Mouse (Mus musculus) cerebellum, adult 9-10 months (tissue): ENCODE measurements around the gene C730034F03Rik.

Experiments
- DNase-seq: peaks from one replicate; pipeline ENCODE4 v3.0.0; 2022

C730034F03Rik gene

DNA sequence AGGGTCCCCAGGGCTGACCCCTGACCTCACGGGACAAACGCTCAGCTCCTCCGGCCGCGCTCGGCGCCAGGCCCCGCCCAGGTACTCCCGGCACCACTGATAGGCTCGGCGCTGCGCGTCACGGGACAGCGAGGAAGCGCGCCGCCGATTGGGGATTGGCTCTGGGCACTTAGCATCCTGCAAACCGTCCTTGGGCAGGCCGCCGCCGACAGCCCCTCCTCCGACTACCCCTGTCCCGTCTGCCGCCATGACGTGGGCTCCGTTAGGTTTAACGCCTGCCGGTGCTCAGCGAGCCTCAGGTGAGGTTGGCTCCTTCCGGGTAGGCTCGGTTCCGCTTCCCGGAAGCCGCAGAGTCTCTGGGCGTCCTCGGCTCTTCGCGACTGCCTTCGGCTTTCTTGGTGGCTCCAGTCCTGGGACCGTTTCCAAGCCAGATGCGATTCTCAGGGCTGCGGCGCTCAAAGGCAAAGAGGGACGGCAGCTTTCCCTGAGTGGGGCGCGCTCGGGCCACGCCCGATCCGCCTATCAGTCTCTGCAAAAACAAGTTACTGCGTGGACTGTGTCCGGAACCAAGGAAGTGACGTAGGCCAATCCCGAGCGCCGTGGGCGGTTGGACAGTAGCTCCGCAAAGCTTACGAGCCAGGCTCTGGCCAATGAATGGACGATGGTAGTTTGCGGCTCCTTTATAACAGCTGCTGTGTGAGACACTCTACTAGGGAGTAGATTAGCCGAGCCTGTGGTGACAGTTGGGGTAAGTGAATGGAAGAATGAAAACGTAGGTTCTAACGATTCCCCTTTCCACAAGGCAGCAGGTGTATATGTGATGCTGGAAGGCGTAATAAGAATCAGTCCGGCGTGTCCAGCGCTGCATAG lies at the start of gene C730034F03Rik, which contains the start of the genes Gm44502 and Chkb:
TSS of gene C730034F03Rik (plus strand) at position 238 of the 870 bp plus-strand sequence.
TSS of gene Gm44502 (minus strand) at position 345 of the 870 bp plus-strand sequence.
TSS of gene Chkb (minus strand) at position 557 of the 870 bp plus-strand sequence.
- DNase-seq: peak; percentile 94

DNA sequence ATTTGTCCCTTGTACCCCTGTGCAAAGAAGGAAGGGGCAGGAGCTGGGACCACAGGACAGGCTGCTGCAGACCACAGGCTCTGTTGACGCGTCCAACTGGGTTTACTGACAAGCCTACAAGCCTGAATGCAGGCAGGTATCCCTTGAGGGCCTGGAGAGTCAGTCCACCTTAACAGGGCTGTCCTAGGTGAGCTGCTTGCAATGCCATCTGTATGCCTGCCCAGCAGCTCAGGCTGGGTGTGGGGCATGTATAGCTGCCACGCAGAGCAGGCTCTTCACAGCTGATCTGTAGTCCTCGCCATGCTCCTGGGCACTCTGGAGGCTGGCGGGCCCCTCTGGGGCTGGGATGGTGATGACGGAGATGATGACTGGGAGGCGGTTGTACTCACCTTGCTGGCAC lies 44.8 kb upstream of the C730034F03Rik start, which contains the start of gene Klhdc7b:
TSS of gene Klhdc7b (plus strand) at position 301 of the 400 bp plus-strand sequence.
- DNase-seq: peak; percentile 15

DNA sequence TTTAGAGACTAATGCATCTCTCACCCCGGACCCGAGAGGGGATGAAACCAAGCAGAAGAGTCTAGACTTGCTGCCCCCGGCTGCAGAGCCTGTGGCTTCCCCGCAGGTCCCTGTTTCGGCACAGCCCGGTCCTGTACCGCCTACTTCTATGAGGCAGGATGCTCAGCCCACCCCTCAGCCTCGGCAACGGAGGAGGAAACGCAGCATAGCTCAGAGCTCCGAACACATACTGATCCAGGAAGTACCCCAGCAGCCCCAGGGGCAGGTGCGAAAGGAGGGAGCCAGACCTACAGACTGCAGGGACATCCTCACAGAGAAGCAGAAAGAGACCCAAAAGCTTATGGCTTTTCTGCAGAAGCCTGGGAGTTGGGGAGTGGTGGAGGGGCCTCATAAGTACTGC lies 42.3 kb upstream of the C730034F03Rik start:
- no peak for DNase-seq

DNA sequence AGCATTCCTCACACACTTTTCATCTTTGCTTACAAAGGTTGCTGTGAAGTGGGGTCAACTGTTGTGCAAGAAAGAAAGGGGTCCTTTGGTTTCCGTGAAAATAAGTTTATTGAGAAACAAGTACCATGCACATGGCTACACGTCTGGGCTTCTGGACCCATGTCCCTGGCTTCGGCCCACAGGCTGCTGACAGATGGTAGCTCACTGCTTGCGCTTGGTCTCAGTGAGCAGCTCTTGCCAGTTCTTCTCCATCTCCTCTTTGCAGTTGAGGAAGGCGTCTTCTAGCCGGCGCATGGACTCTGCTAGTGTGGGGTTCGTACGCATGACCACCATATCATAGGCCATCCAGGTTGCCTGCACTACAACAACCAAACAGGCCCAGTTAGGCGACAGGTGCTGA lies 39.3 kb upstream of the C730034F03Rik start:
- peak; percentile 58 for DNase-seq

DNA sequence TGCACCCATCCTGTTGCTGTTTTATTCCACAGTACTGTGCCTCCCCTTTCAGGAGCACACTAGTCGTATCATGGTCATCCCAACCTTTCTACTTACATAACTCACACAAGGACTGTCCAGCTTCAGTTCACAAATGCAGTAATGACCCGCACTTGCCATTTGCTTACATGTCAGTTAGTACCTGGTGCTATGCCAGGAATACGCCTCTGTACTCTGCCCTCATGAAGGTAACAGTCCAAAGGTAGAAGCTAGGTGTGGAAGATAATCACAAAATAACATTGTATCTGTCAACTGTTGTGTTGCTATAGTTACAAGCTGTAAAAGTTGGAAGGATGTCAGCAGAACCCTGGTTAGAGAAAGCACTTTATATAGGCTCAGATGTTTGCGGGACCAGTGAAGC lies 32.5 kb upstream of the C730034F03Rik start:
- DNase-seq: no peak

DNA sequence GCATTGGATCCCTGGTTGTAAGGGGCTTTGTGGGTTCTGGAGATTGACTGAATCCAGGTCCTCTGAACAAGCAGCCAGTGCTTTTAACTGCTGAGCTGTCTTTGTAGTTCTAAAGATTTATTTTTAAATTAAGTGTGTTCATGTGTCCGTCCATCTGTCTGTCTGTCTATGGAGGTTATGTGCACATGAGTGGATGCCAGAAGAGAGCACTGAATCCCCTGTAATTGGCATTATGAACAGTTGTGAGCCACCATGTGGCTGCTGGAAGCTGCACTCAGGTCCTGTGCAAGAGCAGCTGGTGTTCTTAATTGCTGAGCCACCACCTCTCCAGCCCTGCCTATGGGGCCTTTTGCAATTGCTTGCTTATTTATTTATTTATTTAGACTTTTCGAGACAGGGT lies 31.2 kb upstream of the C730034F03Rik start:
- no peak for DNase-seq

DNA sequence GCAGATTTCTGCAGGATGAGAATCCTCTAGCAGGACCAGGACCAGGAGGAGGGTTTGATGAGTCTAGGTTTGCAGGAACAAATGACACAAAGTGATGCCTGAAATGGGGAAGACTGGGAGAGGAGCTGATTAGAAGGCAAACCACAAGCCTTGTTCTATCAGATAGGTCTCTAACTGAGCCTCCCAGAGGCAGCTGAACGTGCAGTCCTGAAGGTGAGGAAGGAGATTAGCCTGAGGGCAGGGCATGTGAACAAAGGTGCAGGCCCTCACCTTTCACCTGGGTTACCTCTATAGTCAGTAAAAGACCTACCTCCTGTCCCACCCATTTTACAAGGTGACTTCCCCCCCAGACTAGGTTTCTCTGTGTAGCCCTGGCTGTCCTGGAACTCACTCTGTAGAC lies 29.7 kb upstream of the C730034F03Rik start:
- DNase-seq: no peak

DNA sequence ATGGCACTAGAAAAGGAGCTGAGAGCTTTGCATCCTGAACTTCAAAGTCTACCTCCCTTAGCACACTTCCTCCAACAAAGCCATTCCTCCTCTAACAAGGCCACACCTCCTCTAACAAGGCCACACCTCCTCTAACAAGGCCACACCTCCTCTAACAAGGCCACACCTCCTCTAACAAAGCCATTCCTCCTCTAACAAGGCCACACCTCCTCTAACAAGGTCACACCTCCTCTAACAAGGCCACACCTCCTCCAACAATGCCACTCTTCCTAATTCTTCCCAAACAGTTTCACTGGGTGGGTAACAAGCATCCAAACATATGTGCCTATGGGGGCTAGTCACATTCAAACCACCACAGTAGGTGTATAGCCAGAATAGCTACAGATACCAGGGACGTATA lies 26.9 kb upstream of the C730034F03Rik start:
- DNase-seq: no peak

DNA sequence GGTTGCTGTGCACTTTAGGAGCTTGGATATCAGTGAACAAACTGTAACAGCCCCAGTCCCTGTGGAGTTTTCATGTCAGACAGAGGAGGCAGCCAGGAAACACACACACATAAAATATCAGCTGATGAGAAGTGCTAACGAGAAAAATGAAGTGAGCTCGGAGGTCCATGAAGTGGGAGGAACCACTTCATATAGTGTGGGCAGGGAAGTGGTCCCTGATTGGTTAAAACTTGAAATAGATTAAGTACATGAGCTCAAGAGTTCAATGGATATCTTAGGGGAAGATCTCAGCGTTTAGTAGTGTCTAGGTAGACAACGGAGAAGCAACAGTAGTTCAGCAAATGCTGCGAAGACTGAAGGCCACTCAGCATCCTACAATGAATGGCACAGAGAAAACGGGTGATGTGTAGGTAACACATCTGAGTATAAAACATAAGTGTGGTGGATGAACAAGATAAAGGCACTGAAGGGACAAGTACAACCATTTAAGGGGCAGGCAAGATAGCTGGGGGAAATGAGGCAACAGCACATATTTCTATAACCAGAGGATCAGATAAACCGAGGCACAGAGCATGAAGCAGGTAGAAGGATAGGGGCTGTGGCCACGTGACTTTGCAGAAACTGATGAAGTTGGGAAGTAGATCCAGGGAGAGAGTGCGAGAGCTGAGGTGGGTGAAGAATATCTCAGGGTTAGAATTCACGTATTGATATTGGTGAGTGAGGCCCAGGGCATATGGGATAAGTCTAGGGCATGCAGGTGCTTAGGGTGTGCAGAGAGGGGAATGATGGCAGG lies 24.4 kb upstream of the C730034F03Rik start:
- DNase-seq: no peak

DNA sequence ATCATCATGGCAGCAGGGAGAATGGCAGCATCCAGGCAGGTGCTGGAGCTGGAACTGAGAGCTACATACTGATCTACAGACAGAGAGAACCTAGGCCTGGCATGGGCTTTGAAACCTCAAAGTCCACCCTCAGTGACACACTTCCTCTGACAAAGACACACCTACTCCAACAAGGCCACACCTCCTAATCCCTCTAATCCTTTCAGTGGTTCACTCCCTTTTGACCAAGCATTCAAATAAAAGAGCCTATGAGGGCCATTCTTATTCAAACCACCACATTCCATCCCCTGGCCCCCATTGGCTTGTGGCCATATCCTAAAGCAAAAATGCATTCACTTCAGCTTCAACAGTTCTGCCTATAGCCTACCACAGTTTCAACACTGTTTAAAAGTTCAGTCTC lies 22.7 kb upstream of the C730034F03Rik start:
- DNase-seq: no peak

DNA sequence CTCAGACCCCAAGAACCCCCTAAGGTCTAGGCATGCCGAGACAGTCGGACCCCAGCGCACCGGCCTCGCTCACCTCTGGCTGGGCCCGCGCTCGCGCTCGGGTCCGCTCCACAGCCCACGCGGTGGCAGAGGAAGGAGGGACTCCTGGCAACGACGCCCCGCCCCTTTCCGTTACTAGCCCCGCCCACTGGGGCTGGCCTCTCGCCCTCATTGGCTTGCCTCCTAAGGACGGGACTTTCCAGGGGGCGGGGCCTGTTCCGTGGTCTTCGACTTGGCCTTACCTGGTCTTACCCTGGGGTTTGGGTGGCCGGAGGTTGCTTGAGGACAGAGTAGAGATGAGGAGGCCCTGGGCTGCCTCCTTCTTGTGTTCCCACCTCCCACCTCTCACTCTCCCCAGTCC lies 19.3 kb upstream of the C730034F03Rik start, which contains the start of gene Syce3:
TSS of gene Syce3 (minus strand) at position 386 of the 400 bp plus-strand sequence.
- no peak for DNase-seq

DNA sequence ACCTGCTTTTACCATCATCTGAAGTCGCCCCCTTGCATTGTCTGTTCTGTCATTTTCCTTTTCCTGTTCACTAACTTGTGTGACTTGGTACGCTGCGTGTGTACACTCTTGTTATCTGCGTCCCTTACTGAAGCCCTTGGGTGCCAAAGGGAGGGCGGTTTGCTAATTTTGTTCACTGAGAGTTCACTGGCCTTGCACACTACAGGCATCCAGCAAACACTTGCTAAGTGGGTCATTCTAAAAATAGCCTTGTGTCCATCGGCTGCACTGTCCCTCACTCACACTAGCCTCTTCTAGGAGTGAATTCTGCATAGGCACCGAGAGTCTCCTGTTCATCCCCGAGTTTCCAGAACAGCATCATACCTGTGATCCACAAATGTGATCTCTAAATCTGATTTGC lies 14.1 kb upstream of the C730034F03Rik start:
- DNase-seq: no peak

DNA sequence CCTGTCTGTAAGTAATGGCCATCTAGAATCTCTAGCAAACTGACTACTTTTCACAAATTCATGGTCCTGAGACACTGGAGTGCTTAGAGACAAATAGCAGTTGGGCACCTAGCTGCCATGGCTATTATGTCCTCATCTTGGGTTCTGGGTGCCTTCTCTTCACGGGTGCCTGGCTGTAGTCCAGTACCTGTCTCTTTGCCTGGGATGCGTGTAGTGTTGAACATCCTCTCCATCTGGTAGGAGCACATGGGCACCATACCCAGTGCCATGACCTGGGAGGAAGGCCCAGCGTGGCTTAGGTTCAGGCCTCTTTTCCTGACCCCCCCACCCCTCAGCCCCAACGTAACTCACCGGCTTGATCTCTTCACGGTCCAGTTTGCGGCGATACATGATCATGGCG lies 7.5 kb upstream of the C730034F03Rik start:
- DNase-seq: peak; percentile 24

DNA sequence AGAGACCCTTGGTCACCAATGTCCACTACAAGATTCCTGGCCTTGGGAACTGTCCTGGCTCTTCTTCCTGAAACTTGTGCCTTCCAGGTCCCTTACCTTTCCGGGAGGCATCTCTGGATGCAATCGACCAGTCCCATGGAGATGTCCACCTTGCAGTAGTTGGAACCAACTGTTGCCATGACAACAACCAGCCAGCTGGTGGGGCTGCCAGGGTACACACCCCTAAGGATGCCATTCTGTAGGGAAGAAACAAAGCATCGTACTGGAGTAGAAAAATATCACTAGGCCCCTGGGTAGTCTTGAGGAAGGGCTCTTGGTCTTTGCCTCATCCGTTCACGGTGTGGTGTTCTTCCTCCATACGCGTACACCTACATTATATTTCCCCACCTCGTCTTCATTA lies 4.8 kb upstream of the C730034F03Rik start:
- no peak for DNase-seq

DNA sequence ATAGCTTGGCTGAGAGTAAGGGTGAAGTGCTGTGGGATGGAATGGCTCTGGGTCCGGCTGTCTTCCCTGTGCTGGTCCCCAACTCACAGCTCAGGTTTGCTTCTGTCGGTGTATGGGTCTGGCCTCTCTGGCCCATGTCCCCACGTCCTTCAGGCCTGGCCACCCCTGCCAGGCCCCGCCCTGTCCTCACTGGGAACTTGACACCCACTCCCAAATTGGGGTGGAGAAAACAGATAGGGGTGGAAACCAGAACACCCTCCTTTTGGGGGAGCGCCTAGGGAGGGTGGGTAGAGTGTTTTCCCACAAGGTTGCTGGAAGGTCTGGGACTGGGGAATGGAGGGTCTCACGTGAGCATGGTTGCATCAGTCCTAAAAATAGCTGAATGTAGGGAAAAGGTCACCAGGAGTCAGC lies 3.7 kb upstream of the C730034F03Rik start, which contains the start of gene Cpt1b:
TSS of gene Cpt1b (minus strand) at position 153 of the 411 bp plus-strand sequence.
- no peak for DNase-seq

DNA sequence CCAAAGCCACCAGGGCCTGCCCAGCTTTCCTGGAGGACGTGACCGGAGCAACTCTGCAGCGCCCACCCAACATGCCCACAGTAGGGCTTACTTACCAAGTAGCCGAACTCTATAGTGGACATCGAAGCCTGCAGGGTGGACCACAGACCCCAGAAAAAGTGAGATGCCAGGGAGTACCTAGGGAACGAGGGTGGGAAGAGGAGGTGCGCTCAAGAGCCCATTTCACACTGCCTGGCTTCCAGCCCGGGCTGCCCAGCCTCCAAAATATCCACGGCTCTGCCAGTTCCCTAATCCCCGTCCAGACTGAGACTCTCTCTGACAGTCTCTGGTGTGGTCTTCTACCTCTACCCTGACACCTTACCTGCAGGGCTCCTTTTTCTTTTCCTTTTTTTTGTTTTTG lies 2.7 kb upstream of the C730034F03Rik start:
- DNase-seq: no peak

DNA sequence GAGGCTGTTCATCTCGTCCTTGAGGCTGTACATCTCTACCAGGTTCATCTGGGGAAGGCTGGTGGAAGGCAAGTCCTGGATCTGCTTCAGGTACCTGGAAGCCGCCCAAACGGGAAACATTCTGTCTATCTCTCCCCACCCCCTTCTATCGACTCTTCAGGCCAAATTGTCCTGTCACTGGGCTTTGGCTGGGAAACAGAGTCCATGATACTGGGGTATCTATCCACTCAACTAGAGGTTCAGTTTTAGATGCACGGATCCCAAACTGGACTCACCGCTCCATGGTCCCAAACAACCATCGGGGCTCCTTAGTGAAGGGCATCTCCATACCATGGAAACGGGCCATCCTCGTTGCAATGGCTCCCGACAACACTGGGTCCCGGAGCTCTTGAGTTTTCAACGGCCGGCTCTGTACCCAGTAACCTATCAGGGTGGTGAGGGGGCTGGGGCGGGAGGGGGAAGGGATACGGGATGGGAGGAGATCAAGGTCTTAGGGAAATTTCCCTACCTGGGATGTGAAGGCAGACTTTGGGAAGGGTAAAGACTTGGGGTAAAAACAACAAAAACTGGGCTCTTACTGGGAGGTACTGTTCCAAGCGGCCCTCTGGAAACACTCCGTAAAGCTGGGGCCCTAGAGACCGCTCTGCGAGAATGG lies 1.1 kb upstream of the C730034F03Rik start:
- DNase-seq: no peak

DNA sequence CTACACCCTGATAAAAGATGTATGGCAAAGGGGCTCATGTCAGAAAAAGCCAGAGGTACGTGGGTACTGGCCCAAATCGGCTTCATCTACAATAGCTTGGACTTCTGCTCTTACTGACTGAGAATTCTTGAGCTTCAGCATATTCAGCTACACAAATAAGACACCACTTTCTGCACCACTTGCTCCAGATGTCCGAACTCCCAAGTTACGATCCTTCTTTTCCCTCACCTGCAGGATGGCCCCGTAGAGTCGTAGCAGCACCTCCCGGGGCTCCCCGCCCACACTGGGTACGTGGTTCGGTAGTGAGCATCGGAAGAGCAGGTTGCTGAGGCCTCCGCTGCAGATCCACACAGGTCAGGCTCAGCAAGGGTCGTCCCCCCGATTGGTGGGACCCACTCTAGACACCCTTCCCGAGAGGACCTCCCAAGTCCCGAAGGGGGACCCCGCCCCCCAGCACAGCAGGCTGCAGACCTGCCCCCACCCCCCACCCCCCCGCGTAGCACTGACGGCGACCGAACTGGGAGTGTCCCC lies 503 bp upstream of the C730034F03Rik start:
- peak; percentile 69 for DNase-seq

DNA sequence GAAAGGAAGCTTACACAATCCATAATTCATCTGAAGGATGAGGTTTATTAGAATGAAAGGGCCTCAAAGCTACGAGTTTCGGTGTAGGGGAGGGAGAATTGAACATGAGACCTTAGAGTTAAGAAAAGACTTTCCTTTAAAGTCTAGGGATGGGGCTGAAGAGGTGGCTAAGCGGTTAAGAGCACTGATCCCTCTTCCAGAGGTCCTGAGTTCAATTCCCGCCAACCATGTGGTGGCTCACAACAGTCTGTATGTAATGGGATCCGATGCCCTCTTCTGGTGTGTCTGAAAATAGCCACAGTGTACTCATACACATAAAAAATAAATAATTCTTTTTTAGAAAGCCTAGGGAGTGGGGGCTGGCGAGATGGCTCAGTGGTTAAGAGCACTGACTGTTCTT lies 952 bp downstream of the C730034F03Rik start:
- DNase-seq: peak; percentile 69

DNA sequence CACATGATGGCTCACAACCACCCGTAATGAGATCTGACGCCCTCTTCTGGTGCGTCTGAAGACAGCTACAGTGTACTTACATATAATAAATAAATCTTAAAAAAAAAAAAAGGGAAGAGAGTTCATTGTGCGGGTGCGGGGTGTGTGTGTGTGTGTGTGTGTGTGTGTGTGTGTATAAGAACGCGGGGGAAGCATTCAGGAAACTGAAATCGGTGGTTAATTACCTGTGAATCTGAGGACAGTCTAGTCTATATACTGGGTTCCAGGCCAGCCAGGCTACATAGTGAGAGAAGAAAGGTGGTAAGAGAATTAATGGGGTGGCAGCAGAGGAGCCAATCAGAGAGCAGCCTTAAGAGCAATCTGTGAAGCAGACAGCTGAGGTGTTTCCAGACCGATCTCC lies 1.4 kb downstream of the C730034F03Rik start:
- DNase-seq: peak; percentile 45

DNA sequence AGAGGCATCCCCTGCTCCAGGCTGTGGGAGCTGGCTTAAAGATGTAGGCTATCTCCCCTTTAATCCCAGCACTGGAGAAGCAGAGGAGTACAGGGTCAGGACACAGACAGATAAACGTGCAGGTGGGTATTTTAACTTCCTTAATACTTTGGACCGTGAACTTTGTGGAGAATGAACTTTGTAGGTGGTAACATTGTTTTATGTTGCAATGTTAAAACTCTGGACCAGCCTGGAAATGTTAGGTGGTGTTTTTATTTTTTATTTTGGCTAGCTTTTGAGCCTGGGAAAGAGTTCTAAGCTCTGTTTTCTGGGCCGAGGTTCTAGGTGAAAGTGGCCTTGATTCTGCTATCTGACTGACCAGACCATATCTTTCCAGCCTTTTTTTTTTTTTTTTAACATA lies 1.9 kb downstream of the C730034F03Rik start:
- DNase-seq: peak; percentile 22

DNA sequence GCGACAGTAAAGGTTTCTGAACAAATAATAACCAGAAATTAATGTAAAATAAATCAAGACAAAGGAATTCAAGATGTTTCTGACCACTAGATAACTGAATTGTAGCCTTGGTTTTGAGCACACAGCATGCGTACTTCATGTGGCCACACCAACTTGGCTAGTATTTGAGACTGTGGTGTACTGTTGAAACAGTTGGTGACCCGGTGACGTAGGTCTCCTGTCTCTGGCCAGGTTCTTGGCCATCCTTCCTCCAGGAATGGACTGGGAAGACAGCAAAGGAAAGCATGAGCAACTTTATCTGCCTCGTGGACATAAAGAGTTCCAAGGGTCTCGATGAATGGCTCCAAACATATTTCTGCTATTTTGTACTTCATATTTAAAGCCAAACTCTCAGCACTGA lies 2.4 kb downstream of the C730034F03Rik start:
- DNase-seq: peak; percentile 44

DNA sequence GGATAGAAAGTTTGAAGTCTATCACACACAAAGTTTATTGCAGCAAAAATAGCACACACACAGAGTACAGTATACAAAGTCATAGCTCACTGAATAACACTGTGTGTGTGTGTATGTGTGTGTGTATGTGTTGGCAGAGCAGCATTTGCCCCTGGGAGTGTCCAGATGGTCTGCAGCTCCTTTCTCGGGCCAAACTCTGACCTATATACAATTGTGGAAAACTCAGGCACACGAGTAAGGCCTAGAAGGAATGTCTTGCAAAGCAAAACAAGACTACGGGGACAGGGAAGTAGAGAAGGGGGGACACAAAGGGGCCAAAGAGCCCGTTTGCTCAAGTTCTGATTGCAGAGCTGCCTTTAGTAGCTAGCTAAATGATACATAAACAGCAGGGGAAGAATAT lies 3.6 kb downstream of the C730034F03Rik start:
- peak; percentile 79 for DNase-seq
